Mouse (Mus musculus): ENCODE data around the gene Plekha5.
"Not testable (repeated sequence)": the region's sequence is repeated elsewhere in the genome, so short reads cannot be mapped to it uniquely, and the experiment has no call there.

Gene Plekha5

GRCm38 (mm10) chr6:140523600-140523999, 99.7 kb downstream of the Plekha5 start:
- no peak for DNase-seq (ENCODE audit: extremely low spot score, low spot score)

GRCm38 (mm10) chr6:140528414-140528813, 104.6 kb downstream of the Plekha5 start:
- no peak for DNase-seq (ENCODE audit: extremely low spot score, low spot score)

- not testable (repeated sequence) for DNase-seq (ENCODE audit: extremely low spot score, low spot score)
These were observed 109.0 kb downstream of the Plekha5 start for GRCm38 (mm10) chr6:140532858-140533257.

GRCm38 (mm10) chr6:140533606-140534005, 109.8 kb downstream of the Plekha5 start:
- no peak for DNase-seq (ENCODE audit: extremely low spot score, low spot score)

- DNase-seq (ENCODE audit: extremely low spot score, low spot score) = no peak
These were observed 111.7 kb downstream of the Plekha5 start for GRCm38 (mm10) chr6:140535504-140535903.

- no peak for DNase-seq (ENCODE audit: extremely low spot score, low spot score)
These were observed 118.1 kb downstream of the Plekha5 start for GRCm38 (mm10) chr6:140541919-140542318.

- no peak for DNase-seq (ENCODE audit: extremely low spot score, low spot score)
These were observed 119.3 kb downstream of the Plekha5 start for GRCm38 (mm10) chr6:140543005-140543794.

- no peak for DNase-seq (ENCODE audit: extremely low spot score, low spot score)
These were observed 122.2 kb downstream of the Plekha5 start for GRCm38 (mm10) chr6:140546095-140546494.

GRCm38 (mm10) chr6:140546648-140547201, 122.9 kb downstream of the Plekha5 start:
- DNase-seq (ENCODE audit: extremely low spot score, low spot score) = no peak

GRCm38 (mm10) chr6:140547203-140547944, 123.5 kb downstream of the Plekha5 start:
- no peak for DNase-seq (ENCODE audit: extremely low spot score, low spot score)

GRCm38 (mm10) chr6:140548082-140548769, 124.4 kb downstream of the Plekha5 start:
- DNase-seq (ENCODE audit: extremely low spot score, low spot score) = no peak

GRCm38 (mm10) chr6:140550741-140551140, 126.9 kb downstream of the Plekha5 start:
- DNase-seq (ENCODE audit: extremely low spot score, low spot score) = no peak

GRCm38 (mm10) chr6:140554261-140554660, 130.4 kb downstream of the Plekha5 start:
- no peak for DNase-seq (ENCODE audit: extremely low spot score, low spot score)

GRCm38 (mm10) chr6:140559411-140559810, 135.6 kb downstream of the Plekha5 start:
- DNase-seq (ENCODE audit: extremely low spot score, low spot score) = no peak

- no peak for DNase-seq (ENCODE audit: extremely low spot score, low spot score)
These were observed 137.5 kb downstream of the Plekha5 start for GRCm38 (mm10) chr6:140561151-140561916.

- no peak for DNase-seq (ENCODE audit: extremely low spot score, low spot score)
These were observed 138.2 kb downstream of the Plekha5 start for GRCm38 (mm10) chr6:140561917-140562590.

- no peak for DNase-seq (ENCODE audit: extremely low spot score, low spot score)
These were observed 143.3 kb downstream of the Plekha5 start for GRCm38 (mm10) chr6:140567199-140567598.

- DNase-seq (ENCODE audit: extremely low spot score, low spot score) = no peak
These were observed 144.0 kb downstream of the Plekha5 start for GRCm38 (mm10) chr6:140567897-140568296.

GRCm38 (mm10) chr6:140570152-140570551, 146.3 kb downstream of the Plekha5 start:
- no peak for DNase-seq (ENCODE audit: extremely low spot score, low spot score)

GRCm38 (mm10) chr6:140574943-140575342, 151.1 kb downstream of the Plekha5 start:
- no peak for DNase-seq (ENCODE audit: extremely low spot score, low spot score)
